Mouse (Mus musculus) olfactory bulb, adult 2 months (tissue): ENCODE measurements around the gene Dnmt3a. TPM values are rescaled to one million over a fixed set of nuclear protein-coding genes. Genes with fewer than 3 reads are reported as not detected.

Experiments used
- H3K27ac ChIP-seq: fragments of 200-500 bp; 2 replicates; pipeline ENCODE4 v1.5.1; 2012; ENCODE audit warnings: low read depth, low read length; ENCODE audit not compliant: insufficient read depth
- H3K4me1 ChIP-seq: fragments of 200-500 bp; 2 replicates; pipeline ENCODE4 v1.6.1; 2012; ENCODE audit warnings: low read length; ENCODE audit not compliant: control insufficient read depth, insufficient read depth
- H3K4me3 ChIP-seq: fragments of 200-500 bp; 2 replicates; pipeline ENCODE4 v1.5.1; 2012; ENCODE audit warnings: mild to moderate bottlenecking, low read depth, low read length, moderate library complexity; ENCODE audit not compliant: insufficient read depth
- CTCF ChIP-seq: fragments of 200-500 bp; IDR thresholded peaks from 2 replicates; pipeline ENCODE4 v1.5.1; 2012; ENCODE audit warnings: low read depth, mild to moderate bottlenecking, low read length, moderate library complexity; ENCODE audit not compliant: insufficient read depth
- POLR2A ChIP-seq: fragments of 200-500 bp; IDR thresholded peaks from 2 replicates; pipeline ENCODE4 v1.6.1; 2012; ENCODE audit warnings: mild to moderate bottlenecking, low read depth, low read length, moderate library complexity; ENCODE audit not compliant: insufficient read depth
- WGBS: fragments of 180-500 bp; shearing (Covaris S2); methylation state at CpG from one replicate; pipeline ENCODE4 v1.1.7; 2018; 5-methylcytosine and 5-hydroxymethylcytosine counted together
- polyA plus RNA-seq: library from polyadenylated mRNA; stranded (reverse); fragments of >200 nt; gene quantifications from 2 replicates; pipeline ENCODE4 v1.2.4, GENCODE M21; 2012; ENCODE audit warnings: low replicate concordance; ENCODE audit not compliant: missing spikeins, insufficient read depth, insufficient read length

Dnmt3a gene
- polyA plus RNA-seq, 1 experiment = not detected

DNA sequence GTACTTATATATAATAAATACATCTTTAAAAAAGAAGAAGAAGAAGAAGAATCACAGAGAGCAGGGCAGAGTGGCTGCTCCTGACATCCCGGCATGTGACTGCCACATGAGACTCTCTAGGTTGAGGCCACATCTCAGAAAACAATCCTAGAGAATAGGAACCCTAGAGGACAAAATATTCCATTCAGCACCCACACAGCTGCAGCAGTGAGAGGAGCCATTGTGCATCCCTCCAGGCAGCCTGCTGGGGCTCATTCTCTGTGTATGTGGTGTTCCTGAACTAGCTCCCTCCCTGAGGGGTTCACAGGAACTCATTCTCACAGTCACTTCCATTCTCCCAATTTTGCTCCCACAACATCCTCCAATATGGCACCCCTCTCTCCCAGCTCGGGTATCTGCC lies 35.3 kb upstream of the Dnmt3a start:
- Histone ChIP-seq H3K4me3 (no peak overlapping the region), H3K27ac (no peak overlapping the region), H3K4me1 (peaks cover 23% of the 10 kb centered on the region)
- TF ChIP-seq POLR2A = no peak
- TF ChIP-seq CTCF = no peak
- WGBS = 67% methylated on average over 2 of the region's 2 CpGs

DNA sequence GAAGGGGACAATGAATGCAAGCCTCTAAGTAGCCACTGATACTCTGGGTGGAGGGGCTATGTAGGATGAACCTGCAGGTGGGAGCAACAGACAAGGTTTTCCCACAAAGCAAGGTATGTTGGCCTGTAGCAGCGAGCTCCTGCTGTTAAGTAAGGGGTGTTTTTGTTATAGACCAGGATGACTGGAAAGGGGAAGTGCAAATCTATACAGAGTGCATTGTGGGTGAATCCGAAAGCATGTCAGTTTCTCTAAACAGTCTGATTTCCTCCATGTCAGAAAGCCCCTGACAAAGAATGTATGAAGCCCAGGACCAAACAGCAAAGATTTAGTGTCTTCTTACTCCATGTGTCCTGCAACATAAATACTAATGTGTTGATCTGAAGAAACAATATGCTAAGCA lies 34.7 kb upstream of the Dnmt3a start:
- Histone ChIP-seq H3K4me1 (peaks cover 23% of the 10 kb centered on the region), H3K4me3 (no peak overlapping the region), H3K27ac (no peak overlapping the region)
- TF ChIP-seq POLR2A = no peak
- TF ChIP-seq CTCF = no peak
- 90% methylated on average over 2 of the region's 2 CpGs for WGBS

DNA sequence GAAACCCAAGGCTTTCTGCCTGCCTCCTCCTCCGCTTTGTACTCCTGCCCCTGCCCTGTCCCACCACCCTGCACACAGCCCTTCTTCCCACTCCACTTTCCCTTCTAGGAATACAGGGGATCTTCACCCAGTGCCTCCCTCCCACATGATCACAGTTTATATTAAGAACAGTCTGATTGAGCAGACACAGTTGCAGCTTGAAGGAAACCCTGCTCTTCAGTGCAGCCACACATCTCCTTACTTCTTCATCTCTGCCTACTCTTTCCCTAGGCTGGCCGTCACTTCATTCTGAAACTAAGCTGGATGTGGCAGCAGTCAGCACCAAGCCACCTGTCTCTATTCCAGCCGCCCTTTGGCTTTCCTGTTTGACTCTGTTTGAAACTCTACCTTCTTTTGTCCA lies 32.2 kb upstream of the Dnmt3a start:
- peak overlapping the region; percentile 62 for H3K27ac ChIP-seq
- no peak for TF ChIP-seq CTCF
- TF ChIP-seq POLR2A = no peak
- H3K4me1 ChIP-seq = peaks cover 23% of the 10 kb centered on the region
- WGBS = 63% methylated on average over 3 of the region's 3 CpGs
- H3K4me3 ChIP-seq = no peak overlapping the region

DNA sequence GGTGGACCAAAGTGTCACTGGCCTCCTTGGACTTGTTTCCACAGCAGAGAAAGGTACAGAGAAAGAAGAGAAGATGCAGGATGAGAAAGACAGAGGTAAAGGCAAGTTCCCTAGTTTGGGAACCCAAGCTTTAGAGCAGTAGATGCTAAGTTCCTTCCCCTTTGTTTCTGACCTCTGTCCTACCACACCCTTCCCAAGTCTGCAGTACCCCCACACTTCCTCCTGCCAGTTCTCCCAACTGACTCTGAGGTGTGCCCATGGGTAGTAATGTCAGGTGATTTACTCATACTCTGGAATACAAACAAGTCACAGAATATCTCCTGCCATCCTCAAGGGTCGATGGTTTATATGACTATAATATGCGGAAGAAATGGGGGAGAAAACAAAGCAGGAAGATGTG lies 29.8 kb upstream of the Dnmt3a start:
- TF ChIP-seq POLR2A (no peak), CTCF (no peak)
- whole genome bisulfite sequencing = 95% methylated on average over 2 of the region's 2 CpGs

DNA sequence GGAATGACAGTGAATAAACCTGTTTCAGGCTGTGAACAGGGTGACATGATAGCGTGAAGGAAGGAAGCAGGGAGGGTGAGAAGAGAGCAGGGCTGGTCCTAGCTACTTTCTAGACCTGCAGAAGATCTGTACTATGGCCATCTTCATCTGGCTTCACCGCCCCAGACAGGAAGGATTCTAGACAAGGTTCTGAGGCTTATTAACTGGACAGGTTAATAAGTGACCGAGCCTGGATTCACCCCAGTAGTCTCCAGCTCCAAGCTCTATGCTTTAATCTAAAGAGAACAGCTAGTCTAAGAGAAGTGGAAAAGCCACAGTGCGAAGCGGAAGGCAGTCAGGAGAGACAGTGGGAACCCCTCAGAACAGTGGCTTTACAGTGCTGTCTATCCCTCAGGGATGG lies 28.1 kb upstream of the Dnmt3a start:
- WGBS = 97% methylated on average over 5 of the region's 5 CpGs
- no peak overlapping the region for H3K27ac ChIP-seq
- no peak for TF ChIP-seq CTCF
- TF ChIP-seq POLR2A = no peak
- no peak overlapping the region for H3K4me3 ChIP-seq
- H3K4me1 ChIP-seq = peaks cover 44% of the 10 kb centered on the region

More for the DNA sequence above, 29.8 kb upstream of the Dnmt3a start:
- Histone ChIP-seq H3K4me3 (no peak overlapping the region), H3K4me1 (peaks cover 36% of the 10 kb centered on the region), H3K27ac (no peak overlapping the region)

DNA sequence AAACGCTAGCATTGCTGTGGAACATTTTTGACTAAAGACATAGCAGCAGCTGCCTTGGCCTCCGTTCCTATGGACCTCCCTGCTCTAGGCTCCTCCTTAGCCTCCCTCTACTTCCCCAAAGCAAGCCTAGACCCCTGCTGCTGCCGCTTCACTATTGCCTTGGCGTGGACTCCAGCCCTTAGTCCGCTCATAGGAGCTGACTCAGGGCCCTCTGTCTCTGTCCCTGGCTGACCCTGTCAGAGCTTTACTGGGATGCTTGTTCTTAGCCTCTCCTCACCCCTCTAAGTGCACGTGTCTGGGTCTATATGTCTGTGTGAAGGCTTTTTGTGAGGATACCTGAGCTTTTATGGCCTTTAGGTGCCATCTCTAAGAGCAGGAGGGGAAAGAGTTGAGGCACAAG lies 27.5 kb upstream of the Dnmt3a start:
- 89% methylated on average over 6 of the region's 6 CpGs for WGBS
- peaks cover 45% of the 10 kb centered on the region for H3K4me1 ChIP-seq
- H3K27ac ChIP-seq = no peak overlapping the region
- no peak overlapping the region for H3K4me3 ChIP-seq
- TF ChIP-seq CTCF = no peak
- TF ChIP-seq POLR2A = no peak

DNA sequence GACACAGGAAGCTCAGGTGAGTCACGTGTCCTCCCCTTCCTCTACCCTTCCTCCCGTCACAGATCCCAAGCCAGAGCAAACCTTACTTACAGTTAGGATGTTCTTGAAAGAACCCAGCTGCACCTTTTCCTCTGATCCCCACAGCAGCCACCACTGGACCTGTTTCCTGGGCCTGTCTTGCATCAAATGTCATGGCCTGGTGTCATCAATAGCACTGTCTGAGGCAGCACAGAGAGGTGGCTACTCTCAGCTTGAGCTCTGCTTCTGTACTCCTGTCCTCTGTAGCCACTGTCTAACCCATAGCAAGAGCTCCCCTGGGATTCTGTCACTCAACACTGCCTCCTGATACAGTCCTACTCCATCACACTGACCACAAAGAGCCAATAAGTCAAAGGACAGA lies 26.2 kb upstream of the Dnmt3a start:
- WGBS = 91% methylated on average over 2 of the region's 2 CpGs
- peaks cover 38% of the 10 kb centered on the region for H3K4me1 ChIP-seq
- H3K27ac ChIP-seq = 0 out of 2 replicates have a peak overlapping the region, but pooled peaks have one; percentile 10
- H3K4me3 ChIP-seq = no peak overlapping the region
- TF ChIP-seq POLR2A (no peak), CTCF (no peak)

DNA sequence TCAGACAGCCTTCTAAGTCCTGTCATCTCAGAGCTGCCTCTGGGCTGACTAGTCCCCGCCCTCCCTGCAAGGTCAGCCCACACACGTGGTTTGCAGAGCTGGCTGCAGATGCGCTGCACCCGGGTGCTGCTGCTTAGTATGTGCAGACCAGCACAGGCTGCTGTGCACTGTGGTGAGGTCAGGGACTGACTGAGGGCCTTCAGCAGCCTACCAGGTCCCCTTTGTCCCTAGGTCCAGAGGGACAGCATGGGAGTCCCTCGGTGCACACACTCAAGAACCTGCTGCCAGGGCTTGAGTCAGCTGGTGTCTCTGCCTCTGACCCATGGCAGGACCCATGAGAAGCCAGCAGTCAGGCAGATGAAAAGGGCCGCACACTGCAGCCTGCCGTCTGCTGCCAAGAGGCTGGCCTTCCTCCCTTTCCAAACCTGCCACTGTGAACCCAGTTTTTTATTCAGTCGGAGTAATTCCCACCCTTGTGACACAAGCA lies 25.4 kb upstream of the Dnmt3a start:
- TF ChIP-seq POLR2A (no peak), CTCF (no peak)
- 11% methylated on average over 8 of the region's 8 CpGs for WGBS
- H3K27ac ChIP-seq = peak overlapping the region; percentile 92

DNA sequence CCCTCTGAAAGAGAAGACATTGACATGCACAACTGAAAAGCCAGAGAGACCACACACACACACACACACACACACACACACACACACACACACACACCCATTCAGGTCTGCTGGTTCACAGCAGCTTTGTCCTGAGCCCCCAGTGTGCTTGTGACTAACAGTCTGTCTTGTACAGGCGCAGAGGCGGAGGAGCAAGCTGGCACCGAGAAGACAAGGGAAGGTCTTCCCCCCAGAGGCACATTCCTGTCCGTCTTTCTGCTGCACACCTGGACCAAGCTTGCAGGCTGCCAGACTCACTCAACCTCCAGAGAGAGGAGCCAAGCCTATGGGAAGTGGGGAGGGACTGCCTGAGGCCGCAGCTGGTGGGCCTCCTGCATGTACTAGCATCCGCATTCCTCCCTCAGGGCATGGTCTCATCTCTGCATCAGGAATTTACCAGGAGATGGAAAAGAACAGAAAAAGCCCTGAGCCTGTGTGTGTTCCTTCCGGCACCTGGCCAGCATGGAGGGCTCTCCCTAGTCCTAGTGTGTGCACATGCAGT lies 24.8 kb upstream of the Dnmt3a start:
- 18% methylated on average over 7 of the region's 7 CpGs for WGBS
- peaks cover 40% of the 10 kb centered on the region for H3K4me1 ChIP-seq
- TF ChIP-seq POLR2A = no peak
- TF ChIP-seq CTCF = no peak
- no peak overlapping the region for H3K4me3 ChIP-seq
- H3K27ac ChIP-seq = peak overlapping the region; percentile 92

More for the DNA sequence above, 25.4 kb upstream of the Dnmt3a start:
- Histone ChIP-seq H3K4me3 (no peak overlapping the region), H3K4me1 (peaks cover 40% of the 10 kb centered on the region)

DNA sequence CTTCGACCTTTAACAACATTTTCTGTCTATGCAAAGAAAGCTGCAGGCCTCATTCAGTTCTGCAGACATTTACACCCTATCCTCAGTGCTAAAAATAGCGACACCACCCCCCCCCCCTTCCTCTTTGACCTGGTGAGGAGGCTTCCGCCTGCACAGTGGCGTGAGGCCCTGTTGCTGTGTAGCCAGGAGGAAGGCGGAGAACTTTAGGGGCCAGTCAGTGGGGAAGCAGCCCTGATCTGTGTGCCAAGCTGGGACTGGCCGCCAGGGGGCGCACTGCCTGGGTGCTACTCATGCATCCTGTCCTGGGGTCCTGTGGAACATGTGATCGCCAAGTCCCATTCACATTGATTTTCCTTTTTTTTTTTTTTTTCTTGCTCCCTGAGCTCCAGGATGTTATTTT lies 24.3 kb upstream of the Dnmt3a start:
- Histone ChIP-seq H3K27ac (peak overlapping the region; percentile 92), H3K4me3 (no peak overlapping the region), H3K4me1 (peaks cover 40% of the 10 kb centered on the region)
- WGBS = 16% methylated on average over 8 of the region's 8 CpGs
- TF ChIP-seq CTCF (peak; percentile 92), POLR2A (no peak)
